Mouse (Mus musculus): ENCODE results near the gene Lrrfip1.

The Lrrfip1 gene

GRCm38 (mm10) chr1:91086325-91086724 is 87.8 kb downstream of the Lrrfip1 start:
- DNase-seq (ENCODE audit: low spot score): no peak

GRCm38 (mm10) chr1:91086748-91087147 is 88.2 kb downstream of the Lrrfip1 start:
- DNase-seq (ENCODE audit: low spot score): no peak

- DNase-seq (ENCODE audit: low spot score): no peak
These were observed 89.5 kb downstream of the Lrrfip1 start for GRCm38 (mm10) chr1:91088027-91088426.

GRCm38 (mm10) chr1:91088941-91089340 is 90.4 kb downstream of the Lrrfip1 start:
- DNase-seq (ENCODE audit: low spot score): no peak

GRCm38 (mm10) chr1:91090456-91090855 is 91.9 kb downstream of the Lrrfip1 start:
- DNase-seq (ENCODE audit: low spot score): no peak

- no peak for DNase-seq (ENCODE audit: low spot score)
These were observed 93.9 kb downstream of the Lrrfip1 start for GRCm38 (mm10) chr1:91092451-91092850.

GRCm38 (mm10) chr1:91093296-91093695 is 94.8 kb downstream of the Lrrfip1 start:
- DNase-seq (ENCODE audit: low spot score): no peak

GRCm38 (mm10) chr1:91094001-91094400 is 95.5 kb downstream of the Lrrfip1 start:
- no peak for DNase-seq (ENCODE audit: low spot score)

GRCm38 (mm10) chr1:91095258-91095657 is 96.7 kb downstream of the Lrrfip1 start:
- no peak for DNase-seq (ENCODE audit: low spot score)

- DNase-seq (ENCODE audit: low spot score): no peak
These were observed 97.3 kb downstream of the Lrrfip1 start for GRCm38 (mm10) chr1:91095853-91096252.

- DNase-seq (ENCODE audit: low spot score): no peak
These were observed 98.0 kb downstream of the Lrrfip1 start for GRCm38 (mm10) chr1:91096490-91096889.

GRCm38 (mm10) chr1:91097283-91097834 is 98.8 kb downstream of the Lrrfip1 start:
- DNase-seq (ENCODE audit: low spot score): no peak

GRCm38 (mm10) chr1:91098887-91099286 is 100.3 kb downstream of the Lrrfip1 start:
- peak; percentile 63 for DNase-seq (ENCODE audit: low spot score)

- DNase-seq (ENCODE audit: low spot score): no peak
These were observed 103.3 kb downstream of the Lrrfip1 start for GRCm38 (mm10) chr1:91101709-91102440.

- DNase-seq (ENCODE audit: low spot score): no peak
These were observed 104.9 kb downstream of the Lrrfip1 start for GRCm38 (mm10) chr1:91103366-91103983.

- no peak for DNase-seq (ENCODE audit: low spot score)
These were observed 109.0 kb downstream of the Lrrfip1 start for GRCm38 (mm10) chr1:91107548-91107947.

- no peak for DNase-seq (ENCODE audit: low spot score)
These were observed 110.8 kb downstream of the Lrrfip1 start for GRCm38 (mm10) chr1:91109302-91109701.

- no peak for DNase-seq (ENCODE audit: low spot score)
These were observed 113.6 kb downstream of the Lrrfip1 start for GRCm38 (mm10) chr1:91112171-91112570.

GRCm38 (mm10) chr1:91112606-91113005 is 114.1 kb downstream of the Lrrfip1 start:
- DNase-seq (ENCODE audit: low spot score): no peak

- DNase-seq (ENCODE audit: low spot score): no peak
These were observed 123.6 kb downstream of the Lrrfip1 start for GRCm38 (mm10) chr1:91122121-91122520.

GRCm38 (mm10) chr1:91123004-91123403 is 124.5 kb downstream of the Lrrfip1 start:
- no peak for DNase-seq (ENCODE audit: low spot score)

- no peak for DNase-seq (ENCODE audit: low spot score)
These were observed 124.9 kb downstream of the Lrrfip1 start for GRCm38 (mm10) chr1:91123466-91123865.

GRCm38 (mm10) chr1:91128849-91129248 is 130.3 kb downstream of the Lrrfip1 start:
- DNase-seq (ENCODE audit: low spot score): no peak
